Mouse (Mus musculus): Measurements from ENCODE around the gene Psmc3. TPM values are rescaled to one million over a fixed set of nuclear protein-coding genes. Genes with fewer than 3 reads are reported as not detected.
"Not testable (repeated sequence)": the region's sequence is repeated elsewhere in the genome, so short reads cannot be mapped to it uniquely, and the experiment has no call there.

Gene Psmc3
- total and polyA plus RNA-seq, 3 experiments, result 112 to 252 (median 216) TPM

- Histone ChIP-seq H3K27ac (no peak overlapping the region), H3K79me2 (replicated peaks; ENCODE audit: control insufficient read depth, insufficient read depth, low read length) (no peaks in the 10 kb centered on the region), H3K4me1 (ENCODE audit: control insufficient read depth, insufficient read depth, low read length) (no peaks in the 10 kb centered on the region), H3K27me3 (ENCODE audit: control insufficient read depth, insufficient read depth, low read length) (no peaks in the 10 kb centered on the region), H3K9ac (ENCODE audit: low read depth, low read length) (no peak overlapping the region), H3K4me3 (no peak overlapping the region), H3K36me3 (ENCODE audit: control insufficient read depth, insufficient read depth, low read length) (no peaks in the 10 kb centered on the region)
- intact Hi-C loops (cut with DNase I), result no loop called here
- DNase-seq, result peak in 1 of 2 experiments; percentile 48
- WGBS, result 74% methylated on average over 2 of the region's 2 CpGs
- no peak for TF ChIP-seq POLR2A (IDR thresholded peaks at IDR 0.05; ENCODE audit: insufficient read depth, low read depth, low read length)
- no peak for TF ChIP-seq CTCF (IDR thresholded peaks at IDR 0.05)
- TF ChIP-seq EP300 (IDR thresholded peaks at IDR 0.05; ENCODE audit: insufficient read depth, low read depth, low read length), result no peak
Measured at GRCm38 (mm10) chr2:91098156-91098555, 44.3 kb downstream of the Psmc3 start.

GRCm38 (mm10) chr2:91101124-91101740 lies 47.4 kb downstream of the Psmc3 start:
- no peak overlapping the region for H3K27ac ChIP-seq
- no peak overlapping the region for H3K9ac ChIP-seq (ENCODE audit: low read depth, low read length)
- WGBS, result 2% methylated on average over 7 of the region's 7 CpGs
- H3K4me3 ChIP-seq, result no peak overlapping the region
- DNase-seq, result peak; percentile 85 to 91
- no peaks in the 10 kb centered on the region for H3K36me3 ChIP-seq (ENCODE audit: control insufficient read depth, insufficient read depth, low read length)
- TF ChIP-seq EP300 (IDR thresholded peaks at IDR 0.05; ENCODE audit: insufficient read depth, low read depth, low read length) (peak; percentile 85), POLR2A (IDR thresholded peaks at IDR 0.05; ENCODE audit: insufficient read depth, low read depth, low read length) (no peak), CTCF (IDR thresholded peaks at IDR 0.05) (peak; percentile 94)
- H3K79me2 ChIP-seq (replicated peaks; ENCODE audit: control insufficient read depth, insufficient read depth, low read length), result no peaks in the 10 kb centered on the region
- H3K4me1 ChIP-seq (ENCODE audit: control insufficient read depth, insufficient read depth, low read length), result no peaks in the 10 kb centered on the region
- intact Hi-C loops (cut with DNase I), result loop anchor here (1.0 to 5.0 kb wide), 4 partner anchors 31 to 235 kb away; partner anchors contain the start of genes Celf1 and Slc39a13
- H3K27me3 ChIP-seq (ENCODE audit: control insufficient read depth, insufficient read depth, low read length), result no peaks in the 10 kb centered on the region; the same call in 1 of the 2 replicates

- 66% methylated on average over 3 of the region's 3 CpGs for WGBS
- TF ChIP-seq CTCF (IDR thresholded peaks at IDR 0.05) (no peak), POLR2A (IDR thresholded peaks at IDR 0.05; ENCODE audit: insufficient read depth, low read depth, low read length) (no peak), EP300 (IDR thresholded peaks at IDR 0.05; ENCODE audit: insufficient read depth, low read depth, low read length) (no peak)
Measured at GRCm38 (mm10) chr2:91108156-91108555, 54.3 kb downstream of the Psmc3 start.

GRCm38 (mm10) chr2:91109241-91109640 lies 55.4 kb downstream of the Psmc3 start:
- H3K4me1 ChIP-seq (ENCODE audit: control insufficient read depth, insufficient read depth, low read length), result no peaks in the 10 kb centered on the region
- no peaks in the 10 kb centered on the region for H3K36me3 ChIP-seq (ENCODE audit: control insufficient read depth, insufficient read depth, low read length)
- WGBS, result 76% methylated on average over 5 of the region's 5 CpGs
- no peaks in the 10 kb centered on the region for H3K79me2 ChIP-seq (replicated peaks; ENCODE audit: control insufficient read depth, insufficient read depth, low read length)
- H3K4me3 ChIP-seq, result no peak overlapping the region
- H3K9ac ChIP-seq (ENCODE audit: low read depth, low read length), result no peak overlapping the region
- no peak for DNase-seq
- H3K27me3 ChIP-seq (ENCODE audit: control insufficient read depth, insufficient read depth, low read length), result no peaks in the 10 kb centered on the region; the same call in 1 of the 2 replicates
- no peak overlapping the region for H3K27ac ChIP-seq
- intact Hi-C loops (cut with DNase I), result no loop called here
- TF ChIP-seq EP300 (IDR thresholded peaks at IDR 0.05; ENCODE audit: insufficient read depth, low read depth, low read length), result no peak
- TF ChIP-seq POLR2A (IDR thresholded peaks at IDR 0.05; ENCODE audit: insufficient read depth, low read depth, low read length), result no peak
- no peak for TF ChIP-seq CTCF (IDR thresholded peaks at IDR 0.05)

More at GRCm38 (mm10) chr2:91108156-91108555, 54.3 kb downstream of the Psmc3 start:
- H3K9ac ChIP-seq (ENCODE audit: low read depth, low read length), result no peak overlapping the region
- H3K4me3 ChIP-seq, result no peak overlapping the region
- H3K27ac ChIP-seq, result no peak overlapping the region
- no peaks in the 10 kb centered on the region for H3K4me1 ChIP-seq (ENCODE audit: control insufficient read depth, insufficient read depth, low read length)
- intact Hi-C loops (cut with DNase I), result no loop called here
- DNase-seq, result no peak
- no peaks in the 10 kb centered on the region for H3K79me2 ChIP-seq (replicated peaks; ENCODE audit: control insufficient read depth, insufficient read depth, low read length)
- H3K27me3 ChIP-seq (ENCODE audit: control insufficient read depth, insufficient read depth, low read length), result no peaks in the 10 kb centered on the region; the same call in 1 of the 2 replicates
- no peaks in the 10 kb centered on the region for H3K36me3 ChIP-seq (ENCODE audit: control insufficient read depth, insufficient read depth, low read length)

- Histone ChIP-seq H3K36me3 (ENCODE audit: control insufficient read depth, insufficient read depth, low read length) (no peaks in the 10 kb centered on the region), H3K9ac (ENCODE audit: low read depth, low read length) (no peak overlapping the region), H3K79me2 (replicated peaks; ENCODE audit: control insufficient read depth, insufficient read depth, low read length) (no peaks in the 10 kb centered on the region), H3K4me3 (no peak overlapping the region), H3K27me3 (ENCODE audit: control insufficient read depth, insufficient read depth, low read length) (no peaks in the 10 kb centered on the region; the same call in 1 of the 2 replicates), H3K27ac (no peak overlapping the region), H3K4me1 (ENCODE audit: control insufficient read depth, insufficient read depth, low read length) (no peaks in the 10 kb centered on the region; the same call in 1 of the 2 replicates)
- WGBS, result 92% methylated on average over 5 of the region's 5 CpGs
- intact Hi-C loops (cut with DNase I), result no loop called here
- no peak for DNase-seq
- no peak for TF ChIP-seq CTCF (IDR thresholded peaks at IDR 0.05)
- TF ChIP-seq POLR2A (IDR thresholded peaks at IDR 0.05; ENCODE audit: insufficient read depth, low read depth, low read length), result no peak
- TF ChIP-seq EP300 (IDR thresholded peaks at IDR 0.05; ENCODE audit: insufficient read depth, low read depth, low read length), result no peak
Measured at GRCm38 (mm10) chr2:91109807-91110385, 56.1 kb downstream of the Psmc3 start.

DNA sequence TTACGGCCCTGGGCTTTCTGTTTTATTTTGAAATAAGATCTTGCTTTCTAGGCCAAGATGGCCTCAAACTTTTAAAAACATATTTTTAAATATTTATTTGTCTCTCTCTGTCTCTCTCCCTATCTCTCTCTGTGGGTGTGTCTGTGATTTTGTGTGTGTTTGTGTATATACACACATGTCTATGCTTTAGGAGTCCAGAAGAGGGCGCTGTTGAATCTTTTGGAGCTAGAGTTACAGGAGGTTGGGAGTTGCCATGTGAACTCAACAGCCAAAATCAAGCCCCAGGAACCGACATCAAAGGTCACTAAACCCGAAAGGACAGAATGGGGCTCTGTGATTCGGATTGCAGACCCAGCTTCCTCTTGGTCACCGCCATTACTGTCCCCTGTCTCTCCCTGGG lies 56.6 kb downstream of the Psmc3 start:
- DNase-seq, result no peak
- no peak overlapping the region for H3K27ac ChIP-seq
- no peak overlapping the region for H3K4me3 ChIP-seq
- no peak overlapping the region for H3K9ac ChIP-seq (ENCODE audit: low read depth, low read length)
- WGBS, result 81% methylated on average over 6 of the region's 6 CpGs
- intact Hi-C loops (cut with DNase I), result no loop called here
- no peaks in the 10 kb centered on the region for H3K36me3 ChIP-seq (ENCODE audit: control insufficient read depth, insufficient read depth, low read length)
- no peaks in the 10 kb centered on the region; the same call in 1 of the 2 replicates for H3K4me1 ChIP-seq (ENCODE audit: control insufficient read depth, insufficient read depth, low read length)
- H3K79me2 ChIP-seq (replicated peaks; ENCODE audit: control insufficient read depth, insufficient read depth, low read length), result no peaks in the 10 kb centered on the region
- no peaks in the 10 kb centered on the region; the same call in 1 of the 2 replicates for H3K27me3 ChIP-seq (ENCODE audit: control insufficient read depth, insufficient read depth, low read length)
- TF ChIP-seq POLR2A (IDR thresholded peaks at IDR 0.05; ENCODE audit: insufficient read depth, low read depth, low read length), result no peak
- no peak for TF ChIP-seq CTCF (IDR thresholded peaks at IDR 0.05)
- TF ChIP-seq EP300 (IDR thresholded peaks at IDR 0.05; ENCODE audit: insufficient read depth, low read depth, low read length), result no peak

GRCm38 (mm10) chr2:91111832-91112231 lies 58.0 kb downstream of the Psmc3 start:
- H3K27ac ChIP-seq; H3K4me3 ChIP-seq; DNase-seq; H3K36me3 ChIP-seq (ENCODE audit: control insufficient read depth, insufficient read depth, low read length); H3K79me2 ChIP-seq (replicated peaks; ENCODE audit: control insufficient read depth, insufficient read depth, low read length); H3K27me3 ChIP-seq (ENCODE audit: control insufficient read depth, insufficient read depth, low read length); H3K4me1 ChIP-seq (ENCODE audit: control insufficient read depth, insufficient read depth, low read length); intact Hi-C loops (cut with DNase I); H3K9ac ChIP-seq (ENCODE audit: low read depth, low read length): not testable (repeated sequence)
- WGBS, result 92% methylated on average over 3 of the region's 3 CpGs
